34 mouse cellular contexts compared by ENCODE assay signal in genomic region chr11:102918077-102918476, GRCm38 (mm10). TPM values are rescaled to one million over a fixed set of nuclear protein-coding genes. Genes with fewer than 3 reads are reported as not detected.
DNase-seq lines count a peak whose midpoint lies in the region; ATAC-seq and TF ChIP-seq lines count a peak whose summit lies in the region.
"Had no signal": no experiment of that assay in that cellular context is flagged by ENCODE, and none has a peak within 500 bp of the region (broad histone marks: within the 10 kb centered on the region; RNA-seq: fewer than 3 reads in every experiment).

No protein-coding gene starts in this region.

- no peak overlapping the region for H3ac ChIP-seq in myocyte (ENCODE audit: control insufficient read depth, insufficient read length)

- no peak for TF ChIP-seq POLR2A in MEL (IDR thresholded peaks at IDR 0.05; ENCODE audit: control insufficient read depth in 1 of 2, insufficient read depth in 1 of 2, low read depth in 1 of 2, low read length in 2 of 2, poor library complexity in 1 of 2)
- no peak for TF ChIP-seq POLR2A in myocyte (IDR thresholded peaks at IDR 0.05; ENCODE audit: insufficient read length, low read depth)

- no peak overlapping the region for H3K4me2 ChIP-seq in liver, embryonic 12.5 days
- no peak overlapping the region for H3K4me2 ChIP-seq in liver, embryonic 11.5 days
- peak overlapping the region; percentile 71 for H3K4me2 ChIP-seq in myocyte (ENCODE audit: low read depth)
- no peak overlapping the region for H3K4me2 ChIP-seq in hindbrain, embryonic 12.5 days (replicated peaks)
- H3K4me2 ChIP-seq: embryonic facial prominence, embryonic 13.5 days; forebrain, embryonic 13.5 days; heart, embryonic 11.5 days; hindbrain, embryonic 15.5 days; intestine, embryonic 15.5 days had no signal

- no peak overlapping the region for H3K4me3 ChIP-seq in liver, embryonic 12.5 days
- no peak overlapping the region for H3K4me3 ChIP-seq in liver, embryonic 11.5 days (ENCODE audit: low read depth, low read length)
- H3K4me3 ChIP-seq in MEL (ENCODE audit: control insufficient read depth in 1 of 2, insufficient read depth in 1 of 2, low read depth in 2 of 2, low read length in 2 of 2) (no peak overlapping the region), myocyte (no peak overlapping the region)
- no peak overlapping the region for H3K4me3 ChIP-seq in hindbrain, embryonic 12.5 days
- H3K4me3 ChIP-seq: embryonic facial prominence, embryonic 10.5 days; embryonic facial prominence, embryonic 13.5 days; forebrain, embryonic 10.5 days; forebrain, embryonic 13.5 days; hindbrain, embryonic 15.5 days; intestine, embryonic 15.5 days had no signal

- peaks cover 87% of the 10 kb centered on the region for H3K36me3 ChIP-seq in liver, embryonic 12.5 days
- H3K36me3 ChIP-seq in liver, embryonic 11.5 days (ENCODE audit: control insufficient read depth, insufficient read depth, low read length), result peaks cover 35% of the 10 kb centered on the region
- H3K36me3 ChIP-seq in MEL (ENCODE audit: control insufficient read depth in 1 of 2, insufficient read depth in 2 of 2, low read length in 2 of 2) (peaks cover 4 to 28% of the 10 kb centered on the region in 2 experiments), myocyte (ENCODE audit: control insufficient read depth, insufficient read depth) (no peaks in the 10 kb centered on the region)
- H3K36me3 ChIP-seq in hindbrain, embryonic 12.5 days, result peaks cover 32% of the 10 kb centered on the region
- H3K36me3 ChIP-seq: hindbrain, embryonic 15.5 days had no signal

- TF ChIP-seq RAD21 in MEL (IDR thresholded peaks at IDR 0.05; ENCODE audit: low read depth, low read length), result no peak

- no peaks in the 10 kb centered on the region for H3K9me3 ChIP-seq in liver, embryonic 12.5 days (replicated peaks)
- no peaks in the 10 kb centered on the region for H3K9me3 ChIP-seq in liver, embryonic 11.5 days (ENCODE audit: control insufficient read depth, low read length)
- H3K9me3 ChIP-seq in MEL (replicated peaks; ENCODE audit: insufficient read depth, low read length), result no peaks in the 10 kb centered on the region
- no peaks in the 10 kb centered on the region for H3K9me3 ChIP-seq in hindbrain, embryonic 12.5 days (replicated peaks)
- H3K9me3 ChIP-seq: embryonic facial prominence, embryonic 10.5 days; embryonic facial prominence, embryonic 13.5 days; forebrain, embryonic 10.5 days; forebrain, embryonic 13.5 days; G1E; hindbrain, embryonic 15.5 days; intestine, embryonic 15.5 days had no signal

- peaks cover 22% of the 10 kb centered on the region for H3K4me1 ChIP-seq in liver, embryonic 12.5 days
- peaks cover 6% of the 10 kb centered on the region; the same call in 1 of the 2 replicates for H3K4me1 ChIP-seq in liver, embryonic 11.5 days (replicated peaks; ENCODE audit: control insufficient read depth, insufficient read depth, low read length)
- H3K4me1 ChIP-seq in MEL (ENCODE audit: control insufficient read depth in 1 of 2, insufficient read depth in 2 of 2, low read length in 2 of 2), result peaks cover 0 to 2% of the 10 kb centered on the region in 2 experiments; a peak in 2 of 4 replicates
- H3K4me1 ChIP-seq in hindbrain, embryonic 12.5 days, result peaks cover 18% of the 10 kb centered on the region

- H3K27ac ChIP-seq in liver, embryonic 12.5 days, result 0 out of 2 replicates have a peak overlapping the region, but pooled peaks have one; percentile 10
- no peak overlapping the region for H3K27ac ChIP-seq in liver, embryonic 11.5 days (ENCODE audit: low read depth, low read length)
- H3K27ac ChIP-seq in MEL (ENCODE audit: control insufficient read depth, low read depth, low read length), result no peak overlapping the region
- H3K27ac ChIP-seq in hindbrain, embryonic 12.5 days, result no peak overlapping the region
- H3K27ac ChIP-seq: embryonic facial prominence, embryonic 10.5 days; embryonic facial prominence, embryonic 13.5 days; forebrain, embryonic 10.5 days; forebrain, embryonic 13.5 days; hindbrain, embryonic 15.5 days; intestine, embryonic 15.5 days had no signal

- ATAC-seq in liver, embryonic 12.5 days, result no peak
- no peak for ATAC-seq in liver, embryonic 11.5 days (replicated peaks; ENCODE audit: low FRiP score)
- ATAC-seq in hindbrain, embryonic 12.5 days (ENCODE audit: low FRiP score), result no peak
- no peak for ATAC-seq in inflammation-experienced regulatory T-cells, adult 6 months
- ATAC-seq: activated CD4-positive, CD25-positive, alpha-beta regulatory T cell, adult 4 months; forebrain, embryonic 13.5 days; forebrain, embryonic 16.5 days; intestine, embryonic 15.5 days had no signal

- 91% methylated on average over 4 of the region's 4 CpGs for WGBS in liver, embryonic 12.5 days (ENCODE audit: insufficient replicate concordance)
- WGBS in liver, embryonic 11.5 days, result 89% methylated on average over 4 of the region's 4 CpGs
- 75% methylated on average over 4 of the region's 4 CpGs for WGBS in hindbrain, embryonic 12.5 days

- no peak for TF ChIP-seq CTCF in MEL (IDR thresholded peaks at IDR 0.05 in 2 of 3, conservative IDR thresholded peaks at IDR 0.05 in 1 of 3; ENCODE audit: control insufficient read depth in 1 of 3, insufficient read depth in 1 of 3, low read depth in 2 of 3, low read length in 3 of 3, poor library complexity in 1 of 3, severe bottlenecking in 1 of 3)

- no peaks in the 10 kb centered on the region for H3K27me3 ChIP-seq in liver, embryonic 12.5 days (replicated peaks)
- H3K27me3 ChIP-seq in liver, embryonic 11.5 days (replicated peaks; ENCODE audit: control insufficient read depth, insufficient read depth, low read length), result no peaks in the 10 kb centered on the region
- H3K27me3 ChIP-seq in MEL (ENCODE audit: control insufficient read depth in 1 of 2, insufficient read depth in 2 of 2, low read length in 2 of 2) (no peaks in the 10 kb centered on the region), myocyte (ENCODE audit: control insufficient read depth, insufficient read depth, insufficient read length) (no peaks in the 10 kb centered on the region)
- H3K27me3 ChIP-seq in hindbrain, embryonic 12.5 days, result no peaks in the 10 kb centered on the region
- H3K27me3 ChIP-seq: CH12.LX; embryonic facial prominence, embryonic 13.5 days; forebrain, embryonic 13.5 days; hindbrain, embryonic 15.5 days; intestine, embryonic 15.5 days had no signal

- no peak for TF ChIP-seq EP300 in MEL (IDR thresholded peaks at IDR 0.05; ENCODE audit: low read depth in 1 of 2, low read length in 2 of 2)

- no peak overlapping the region for H3K9ac ChIP-seq in liver, embryonic 12.5 days
- no peak overlapping the region for H3K9ac ChIP-seq in liver, embryonic 11.5 days (ENCODE audit: low read depth, low read length)
- no peak overlapping the region for H3K9ac ChIP-seq in MEL (ENCODE audit: control insufficient read depth, low read depth, low read length, poor library complexity, severe bottlenecking)
- no peak overlapping the region for H3K9ac ChIP-seq in hindbrain, embryonic 12.5 days
- H3K9ac ChIP-seq: embryonic facial prominence, embryonic 13.5 days; forebrain, embryonic 13.5 days; hindbrain, embryonic 15.5 days; intestine, embryonic 15.5 days had no signal

- no peak for DNase-seq in liver, embryonic 11.5 days (ENCODE audit: low spot score)
- DNase-seq in MEL (ENCODE audit: low read depth, low spot score), result peak; percentile 23
- no peak for DNase-seq in kidney, postnatal 36 days
- DNase-seq: adrenal gland, adult 8-10 months; adrenal gland, postnatal 25 days; cerebellum, adult 11-12 months; cerebellum, adult 8-10 months; cerebellum, postnatal 10 days; cerebellum, postnatal 36 days; embryo, embryonic 11 days; gastrocnemius, postnatal 10 days; gastrocnemius, postnatal 36 days had no signal

- peaks cover 38% of the 10 kb centered on the region for H3K79me2 ChIP-seq in MEL (ENCODE audit: control insufficient read depth, insufficient read depth, low read length, poor library complexity)
- peaks cover 75% of the 10 kb centered on the region for H3K79me2 ChIP-seq in myocyte (ENCODE audit: control insufficient read depth, insufficient read depth)

RNA-seq across cellular contexts. Expression of gene Kif18b, which starts 6.8 kb away (rescaled TPM):
- polyA plus RNA-seq in liver, embryonic 12.5 days (2016; fragmentation: Nextera tagmentation; extraction: Ambion mirVana), result 12.4 and 14.0 TPM in 2 replicates
- polyA plus RNA-seq in liver, embryonic 11.5 days (2014; fragmentation: Nextera tagmentation; extraction: Ambion mirVana), result 10.3 TPM in 2 replicates
- total RNA-seq in MEL (2012; rRNA removed), result 36.1 and 40.8 TPM in 2 replicates
- 100 to 1,000 TPM in 1 of 2 experiments, 10 to 100 TPM in 1; 45.7 to 116 TPM for polyA plus RNA-seq in MEL (2012; ENCODE audit: insufficient read depth in 1 of 2, insufficient read length in 2 of 2, low read depth in 1 of 2, low replicate concordance in 2 of 2, missing spikeins in 1 of 2)
- polyA plus RNA-seq in myocyte (2012; fragmentation: generic; extraction: Trizol), result 18.4 TPM
- 6.6 and 7.8 TPM in 2 replicates for polyA plus RNA-seq in hindbrain, embryonic 12.5 days (2016; fragmentation: Nextera tagmentation; extraction: Ambion mirVana)
- 1 to 10 TPM in 1 of 3 experiments, under 1 TPM in 2; 0.56 to 8.2 (median 0.61) TPM for polyA plus RNA-seq in inflammation-experienced regulatory T-cells, adult 6 months (2017; shearing (Covaris generic))
- total RNA-seq: gastrocnemius, adult 18-20 months had no signal

RNA-seq across cellular contexts. Expression of gene Gfap, which starts 17.4 kb away (rescaled TPM):
- 7.3 and 7.6 TPM in 2 replicates for polyA plus RNA-seq in liver, embryonic 12.5 days (2016; fragmentation: Nextera tagmentation; extraction: Ambion mirVana)
- 2.4 and 2.8 TPM in 2 replicates for polyA plus RNA-seq in liver, embryonic 11.5 days (2014; fragmentation: Nextera tagmentation; extraction: Ambion mirVana)
- total RNA-seq in MEL (2012; rRNA removed), result 1.3 and 2.0 TPM in 2 replicates
- polyA plus RNA-seq in MEL (2012; ENCODE audit: insufficient read depth in 1 of 2, insufficient read length in 2 of 2, low read depth in 1 of 2, low replicate concordance in 2 of 2, missing spikeins in 1 of 2) (1 to 10 TPM in 1 of 2 experiments, not detected in 1; 2.5 TPM), myocyte (2012; fragmentation: generic; extraction: Trizol) (0.16 TPM)
- polyA plus RNA-seq in hindbrain, embryonic 12.5 days (2016; fragmentation: Nextera tagmentation; extraction: Ambion mirVana), result 0.12 TPM in 1 of 2 replicates, not detected in the other
- not detected for polyA plus RNA-seq in inflammation-experienced regulatory T-cells, adult 6 months (2017; shearing (Covaris generic))
- total RNA-seq: CH12.LX; G1E; gastrocnemius, adult 18-20 months; gastrocnemius, postnatal 36 days; granulocyte monocyte progenitor cell, adult 5-6 weeks had no signal
- polyA plus RNA-seq: activated CD4-positive, CD25-positive, alpha-beta regulatory T cell, adult 4 months; forebrain, embryonic 13.5 days; G1E had no signal

RNA-seq across cellular contexts. Expression of gene C1ql1, which starts 28.4 kb away (rescaled TPM):
- 0.72 and 0.75 TPM in 2 replicates for polyA plus RNA-seq in liver, embryonic 12.5 days (2016; fragmentation: Nextera tagmentation; extraction: Ambion mirVana)
- 0.78 and 1.1 TPM in 2 replicates for polyA plus RNA-seq in liver, embryonic 11.5 days (2014; fragmentation: Nextera tagmentation; extraction: Ambion mirVana)
- not detected in 2 replicates for total RNA-seq in MEL (2012; rRNA removed)
- not detected for polyA plus RNA-seq in MEL (2012; ENCODE audit: insufficient read depth in 1 of 2, insufficient read length in 2 of 2, low read depth in 1 of 2, low replicate concordance in 2 of 2, missing spikeins in 1 of 2)
- polyA plus RNA-seq in myocyte (2012; fragmentation: generic; extraction: Trizol), result 0.74 TPM
- 11.7 and 13.2 TPM in 2 replicates for polyA plus RNA-seq in hindbrain, embryonic 12.5 days (2016; fragmentation: Nextera tagmentation; extraction: Ambion mirVana)
- not detected for polyA plus RNA-seq in inflammation-experienced regulatory T-cells, adult 6 months (2017; shearing (Covaris generic))
- total RNA-seq: CH12.LX; G1E; gastrocnemius, adult 18-20 months; granulocyte monocyte progenitor cell, adult 5-6 weeks; heart, adult 8-10 months; heart, postnatal 25 days had no signal
- polyA plus RNA-seq: activated CD4-positive, CD25-positive, alpha-beta regulatory T cell, adult 4 months; G1E; heart, postnatal 0 days had no signal

RNA-seq across cellular contexts. Expression of gene Fam187a, which starts 33.1 kb away (rescaled TPM):
- not detected in 2 replicates for polyA plus RNA-seq in liver, embryonic 12.5 days (2016; fragmentation: Nextera tagmentation; extraction: Ambion mirVana)
- not detected in 2 replicates for polyA plus RNA-seq in liver, embryonic 11.5 days (2014; fragmentation: Nextera tagmentation; extraction: Ambion mirVana)
- total RNA-seq in MEL (2012; rRNA removed), result 0.08 TPM in 1 of 2 replicates, not detected in the other
- polyA plus RNA-seq in MEL (2012; ENCODE audit: insufficient read depth in 1 of 2, insufficient read length in 2 of 2, low read depth in 1 of 2, low replicate concordance in 2 of 2, missing spikeins in 1 of 2) (under 1 TPM in 1 of 2 experiments, not detected in 1; 0.08 TPM), myocyte (2012; fragmentation: generic; extraction: Trizol) (not detected)
- not detected in 2 replicates for polyA plus RNA-seq in hindbrain, embryonic 12.5 days (2016; fragmentation: Nextera tagmentation; extraction: Ambion mirVana)
- polyA plus RNA-seq in inflammation-experienced regulatory T-cells, adult 6 months (2017; shearing (Covaris generic)), result not detected
- total RNA-seq: adrenal gland, postnatal 25 days; CH12.LX; gastrocnemius, adult 18-20 months; gastrocnemius, postnatal 10 days; gastrocnemius, postnatal 36 days; granulocyte monocyte progenitor cell, adult 5-6 weeks; heart, adult 8-10 months; heart, postnatal 25 days had no signal
- polyA plus RNA-seq: activated CD4-positive, CD25-positive, alpha-beta regulatory T cell, adult 4 months; embryonic facial prominence, embryonic 10.5 days; embryonic facial prominence, embryonic 13.5 days; forebrain, embryonic 13.5 days; forebrain, embryonic 16.5 days; G1E; heart, embryonic 11.5 days; heart, embryonic 14.5 days; heart, postnatal 0 days; hindbrain, embryonic 11.5 days; hindbrain, embryonic 15.5 days; intestine, embryonic 15.5 days had no signal

RNA-seq across cellular contexts. Expression of gene Ccdc103, which starts 37.1 kb away (rescaled TPM):
- polyA plus RNA-seq in liver, embryonic 12.5 days (2016; fragmentation: Nextera tagmentation; extraction: Ambion mirVana), result 0.85 and 0.97 TPM in 2 replicates
- 0.78 and 1.1 TPM in 2 replicates for polyA plus RNA-seq in liver, embryonic 11.5 days (2014; fragmentation: Nextera tagmentation; extraction: Ambion mirVana)
- 1.6 and 2.1 TPM in 2 replicates for total RNA-seq in MEL (2012; rRNA removed)
- polyA plus RNA-seq in MEL (2012; ENCODE audit: insufficient read depth in 1 of 2, insufficient read length in 2 of 2, low read depth in 1 of 2, low replicate concordance in 2 of 2, missing spikeins in 1 of 2) (1 to 10 TPM in 1 of 2 experiments, not detected in 1; 1.4 TPM), myocyte (2012; fragmentation: generic; extraction: Trizol) (1.4 TPM)
- polyA plus RNA-seq in hindbrain, embryonic 12.5 days (2016; fragmentation: Nextera tagmentation; extraction: Ambion mirVana), result 1.7 and 3.4 TPM in 2 replicates
- polyA plus RNA-seq in inflammation-experienced regulatory T-cells, adult 6 months (2017; shearing (Covaris generic)), result not detected
- total RNA-seq: gastrocnemius, adult 18-20 months; gastrocnemius, postnatal 36 days; granulocyte monocyte progenitor cell, adult 5-6 weeks; heart, postnatal 25 days had no signal
